Comparison of ENCODE assay signal across 8 mouse cellular contexts in the genomic region with DNA sequence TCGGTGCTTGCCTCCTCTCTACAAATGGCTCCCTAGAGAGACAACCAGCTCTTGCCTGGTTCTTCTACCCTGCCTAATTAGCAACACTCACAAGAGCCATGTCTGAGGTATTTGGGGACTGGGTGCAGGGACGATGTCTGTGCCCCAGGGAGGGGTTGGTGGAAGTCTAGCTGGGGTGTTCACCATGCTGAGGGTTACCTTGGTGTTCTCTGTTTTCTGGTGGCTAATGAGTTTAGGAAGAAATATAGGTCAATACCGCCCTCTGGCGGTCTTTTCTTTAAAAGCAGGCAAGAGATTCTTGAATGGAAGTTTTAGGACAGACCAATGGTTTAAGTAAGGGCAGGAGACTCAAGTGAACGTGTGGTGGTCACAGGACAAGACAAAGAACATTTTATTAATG. TPM values are rescaled to one million over a fixed set of nuclear protein-coding genes. Genes with fewer than 3 reads are reported as not detected.
DNase-seq lines count a peak whose midpoint lies in the region; ATAC-seq lines count a peak whose summit lies in the region.

No protein-coding gene starts in this region.

- intact Hi-C loops in left cerebral cortex, postnatal 10 days (cut with DNase I): loop anchor here (2.0 to 10.0 kb wide), 4 partner anchors 62 to 481 kb away; no protein-coding TSS in a partner anchor

- H3K9ac ChIP-seq in midbrain, embryonic 16.5 days (ENCODE audit: low read depth, low read length): no peak overlapping the region
- H3K9ac ChIP-seq in hindbrain, embryonic 16.5 days (ENCODE audit: low read depth, low read length): no peak overlapping the region

- no peaks in the 10 kb centered on the region for H3K4me1 ChIP-seq in midbrain, embryonic 10.5 days
- no peaks in the 10 kb centered on the region for H3K4me1 ChIP-seq in midbrain, embryonic 16.5 days (ENCODE audit: control insufficient read depth, insufficient read depth, low read length)
- H3K4me1 ChIP-seq in hindbrain, embryonic 16.5 days (ENCODE audit: control insufficient read depth, insufficient read depth, low read depth, low read length): no peaks in the 10 kb centered on the region

- H3K9me3 ChIP-seq in midbrain, embryonic 10.5 days (replicated peaks): no peaks in the 10 kb centered on the region
- H3K9me3 ChIP-seq in midbrain, embryonic 16.5 days (replicated peaks; ENCODE audit: control insufficient read depth, low read length, poor library complexity, severe bottlenecking): no peaks in the 10 kb centered on the region
- no peaks in the 10 kb centered on the region for H3K9me3 ChIP-seq in hindbrain, embryonic 16.5 days (ENCODE audit: control insufficient read depth, low read length)

- no peaks in the 10 kb centered on the region for H3K36me3 ChIP-seq in midbrain, embryonic 10.5 days
- no peaks in the 10 kb centered on the region for H3K36me3 ChIP-seq in midbrain, embryonic 16.5 days (ENCODE audit: control insufficient read depth, insufficient read depth, low read length)
- H3K36me3 ChIP-seq in hindbrain, embryonic 16.5 days (ENCODE audit: control insufficient read depth, insufficient read depth, low read length): no peaks in the 10 kb centered on the region

- no peak overlapping the region for H3K4me3 ChIP-seq in midbrain, embryonic 10.5 days
- H3K4me3 ChIP-seq in midbrain, embryonic 16.5 days (ENCODE audit: low read depth, low read length): no peak overlapping the region
- no peak overlapping the region for H3K4me3 ChIP-seq in hindbrain, embryonic 16.5 days (ENCODE audit: low read length)

- H3K27me3 ChIP-seq in midbrain, embryonic 10.5 days (ENCODE audit: low read depth, poor library complexity, severe bottlenecking): no peaks in the 10 kb centered on the region
- no peaks in the 10 kb centered on the region for H3K27me3 ChIP-seq in midbrain, embryonic 16.5 days (ENCODE audit: control insufficient read depth, insufficient read depth, low read depth, low read length)
- H3K27me3 ChIP-seq in hindbrain, embryonic 16.5 days (replicated peaks; ENCODE audit: control insufficient read depth, insufficient read depth, low read length): no peaks in the 10 kb centered on the region

- ATAC-seq in midbrain, embryonic 16.5 days: no peak
- peak; percentile 20; the same call in 1 of the 2 replicates for ATAC-seq in hindbrain, embryonic 16.5 days

- H3K4me2 ChIP-seq in midbrain, embryonic 16.5 days (ENCODE audit: low read length): no peak overlapping the region
- no peak overlapping the region for H3K4me2 ChIP-seq in hindbrain, embryonic 16.5 days (ENCODE audit: low read length)

- no peak overlapping the region for H3K27ac ChIP-seq in midbrain, embryonic 10.5 days (replicated peaks)
- no peak overlapping the region for H3K27ac ChIP-seq in midbrain, embryonic 16.5 days (ENCODE audit: low read length)
- H3K27ac ChIP-seq in hindbrain, embryonic 16.5 days (ENCODE audit: low read depth, low read length): no peak overlapping the region

- peak; percentile 51 for DNase-seq in midbrain, embryonic 10.5 days (ENCODE audit: low spot score)
- DNase-seq in adrenal gland, postnatal 36 days: peak; percentile 34 to 58
- peak; percentile 73 for DNase-seq in embryo, embryonic 9.5 days (ENCODE audit: extremely low spot score)
- peak; percentile 47 to 66 for DNase-seq in left cerebral cortex, postnatal 10 days (ENCODE audit: extremely low spot score in 1 of 2, low spot score in 2 of 2)
- DNase-seq in naive thymus-derived CD4-positive, alpha-beta T cell, adult 2 months (ENCODE audit: low read depth): peak; percentile 83
- peak; percentile 22 to 67 for DNase-seq in thymus, postnatal 10 days (ENCODE audit: low spot score in 2 of 2)

- 24% methylated on average over 5 of the region's 5 CpGs for WGBS in midbrain, embryonic 10.5 days
- WGBS in midbrain, embryonic 16.5 days: 22% methylated on average over 5 of the region's 5 CpGs
- WGBS in hindbrain, embryonic 16.5 days: 13% methylated on average over 5 of the region's 5 CpGs

RNA-seq across cellular contexts. Expression of gene Foxi1, which starts 5.0 kb away (rescaled TPM):
- polyA plus RNA-seq in midbrain, embryonic 10.5 days (2016; fragmentation: Nextera tagmentation; extraction: Ambion mirVana): not detected in 2 replicates
- not detected in 2 replicates for polyA plus RNA-seq in midbrain, embryonic 16.5 days (2015; fragmentation: Nextera tagmentation; extraction: Ambion mirVana)
- not detected for total RNA-seq in adrenal gland, postnatal 36 days (2021)
- not detected in 2 replicates for polyA plus RNA-seq in hindbrain, embryonic 16.5 days (2015; fragmentation: Nextera tagmentation; extraction: Ambion mirVana)
- not detected for total RNA-seq in left cerebral cortex, postnatal 10 days (2021)
